Mouse (Mus musculus) brown adipose tissue, adult 24 weeks (tissue): ENCODE data around the gene Zfhx3. TPM values are rescaled to one million over a fixed set of nuclear protein-coding genes. Genes with fewer than 3 reads are reported as not detected.

Experiments
- H3K27ac ChIP-seq: fragments of 200-500 bp; replicated peaks from 2 replicates; pipeline ENCODE4 v1.5.1; 2012; ENCODE audit warnings: low read depth, mild to moderate bottlenecking, low read length
- H3K4me1 ChIP-seq: fragments of 200-500 bp; 2 replicates; pipeline ENCODE4 v1.6.1; 2012; ENCODE audit warnings: low read length, mixed read lengths; ENCODE audit not compliant: control insufficient read depth, insufficient read depth, insufficient read length
- H3K4me3 ChIP-seq: fragments of 200-500 bp; 2 replicates; pipeline ENCODE4 v1.5.1; 2012; ENCODE audit warnings: low read depth, mild to moderate bottlenecking, low read length, moderate library complexity; ENCODE audit not compliant: insufficient read depth
- polyA plus RNA-seq: library from polyadenylated mRNA; stranded (reverse); fragments of >200 nt; gene quantifications from 2 replicates; pipeline ENCODE4 v1.2.4, GENCODE M21; 2012; ENCODE audit not compliant: missing spikeins, insufficient read depth, insufficient read length

The Zfhx3 gene
- polyA plus RNA-seq, 1 experiment: 5.2 TPM

DNA sequence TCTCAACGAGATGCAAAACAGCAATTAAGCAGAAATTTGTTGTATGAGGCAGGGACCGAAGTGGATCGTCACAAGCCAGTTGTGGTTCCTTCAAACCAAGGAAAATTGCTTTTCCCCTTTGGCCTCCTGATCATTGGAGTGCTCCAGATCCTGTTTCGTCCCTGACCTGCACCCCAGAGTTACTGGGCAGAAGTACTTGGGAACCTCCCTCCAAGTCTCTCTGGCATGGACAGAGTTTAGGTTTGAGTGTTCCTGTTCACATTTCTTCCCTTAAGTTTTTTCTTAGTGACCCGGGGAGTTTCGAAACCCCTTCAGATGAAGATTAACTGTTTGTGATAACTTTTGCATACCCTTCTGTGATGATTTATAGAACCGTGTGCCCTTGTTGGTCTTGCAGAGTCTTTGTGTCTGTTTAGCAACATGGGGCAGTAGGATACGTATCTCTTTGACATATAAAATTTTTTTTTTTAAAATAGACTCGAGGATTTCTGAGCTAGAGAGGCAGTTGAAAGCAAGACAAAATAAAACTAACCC lies 788.5 kb downstream of the Zfhx3 start:
- H3K4me1 ChIP-seq: peaks cover 24% of the 10 kb centered on the region
- H3K27ac ChIP-seq: no peak overlapping the region
- H3K4me3 ChIP-seq: no peak overlapping the region

GRCm38 (mm10) chr8:108732500-108732899 lies 790.1 kb downstream of the Zfhx3 start:
- Histone ChIP-seq H3K27ac (no peak overlapping the region), H3K4me1 (peaks cover 34% of the 10 kb centered on the region), H3K4me3 (no peak overlapping the region)

DNA sequence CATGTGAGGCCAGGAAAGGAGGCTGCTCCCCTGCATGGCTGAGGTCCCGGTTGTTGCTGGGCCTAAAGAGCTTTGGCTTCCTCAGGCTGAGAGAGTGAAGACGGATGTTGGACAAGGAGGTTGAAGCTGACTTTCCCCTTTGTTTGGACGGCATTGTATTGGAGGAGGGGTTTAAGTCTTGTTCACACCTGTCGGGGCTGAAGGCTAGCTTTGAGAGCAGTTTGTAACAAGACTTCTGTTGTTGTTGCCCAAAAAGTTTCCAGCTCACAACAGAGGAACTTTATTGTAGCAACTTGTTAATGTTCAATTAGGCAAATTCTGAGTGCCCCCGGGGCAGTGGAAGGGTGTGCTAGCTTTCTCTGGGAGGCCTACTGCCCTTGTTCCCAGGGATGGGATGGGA lies 790.9 kb downstream of the Zfhx3 start:
- H3K4me3 ChIP-seq: no peak overlapping the region
- H3K4me1 ChIP-seq: peaks cover 39% of the 10 kb centered on the region
- no peak overlapping the region for H3K27ac ChIP-seq

GRCm38 (mm10) chr8:108736442-108736841 lies 794.0 kb downstream of the Zfhx3 start:
- Histone ChIP-seq H3K4me1 (peaks cover 23% of the 10 kb centered on the region), H3K4me3 (no peak overlapping the region), H3K27ac (no peak overlapping the region)

GRCm38 (mm10) chr8:108738179-108738578 lies 795.7 kb downstream of the Zfhx3 start:
- Histone ChIP-seq H3K4me1 (peaks cover 22% of the 10 kb centered on the region), H3K4me3 (no peak overlapping the region), H3K27ac (no peak overlapping the region)

DNA sequence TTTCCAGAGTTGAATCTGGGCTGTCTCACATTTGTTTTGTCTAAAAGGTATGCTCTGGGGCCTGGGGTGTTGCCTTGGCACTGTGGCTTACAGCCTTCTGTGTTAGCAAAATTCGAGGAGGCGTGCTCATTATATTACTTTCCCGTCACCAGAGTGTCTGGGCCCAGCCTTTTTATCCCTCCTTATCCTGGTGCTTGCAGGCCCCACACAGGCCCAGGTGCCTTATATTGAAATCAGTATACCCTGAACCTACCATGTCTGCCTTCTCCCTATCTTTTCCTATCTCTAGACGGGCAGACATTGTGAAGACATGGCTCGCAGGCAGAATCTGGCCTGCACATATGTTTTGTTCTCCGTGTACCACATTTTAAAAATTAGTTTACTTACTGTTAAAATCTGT lies 797.1 kb downstream of the Zfhx3 start:
- Histone ChIP-seq H3K27ac (no peak overlapping the region), H3K4me1 (peaks cover 22% of the 10 kb centered on the region), H3K4me3 (no peak overlapping the region)

DNA sequence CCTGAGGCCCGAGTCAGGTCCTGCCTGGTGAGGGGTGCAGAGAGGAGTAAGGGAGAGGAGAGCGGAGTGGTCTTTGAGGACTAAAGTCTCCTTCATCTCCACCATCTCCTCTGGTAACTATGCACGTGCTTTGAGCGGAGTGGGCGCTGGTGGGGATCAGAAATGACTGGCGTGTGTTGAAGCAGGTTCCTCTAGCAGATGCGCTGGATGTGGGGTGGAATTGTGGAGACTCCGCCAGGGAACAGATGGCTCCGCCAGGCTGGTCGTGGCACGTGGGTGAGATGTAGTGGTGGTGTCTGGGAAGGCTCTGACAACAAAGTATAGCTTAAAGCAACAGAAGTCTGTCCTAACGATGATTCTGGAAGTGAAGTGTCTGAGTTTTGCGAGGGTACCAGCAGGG lies 798.0 kb downstream of the Zfhx3 start:
- Histone ChIP-seq H3K4me3 (no peak overlapping the region), H3K4me1 (peaks cover 21% of the 10 kb centered on the region), H3K27ac (no peak overlapping the region)

DNA sequence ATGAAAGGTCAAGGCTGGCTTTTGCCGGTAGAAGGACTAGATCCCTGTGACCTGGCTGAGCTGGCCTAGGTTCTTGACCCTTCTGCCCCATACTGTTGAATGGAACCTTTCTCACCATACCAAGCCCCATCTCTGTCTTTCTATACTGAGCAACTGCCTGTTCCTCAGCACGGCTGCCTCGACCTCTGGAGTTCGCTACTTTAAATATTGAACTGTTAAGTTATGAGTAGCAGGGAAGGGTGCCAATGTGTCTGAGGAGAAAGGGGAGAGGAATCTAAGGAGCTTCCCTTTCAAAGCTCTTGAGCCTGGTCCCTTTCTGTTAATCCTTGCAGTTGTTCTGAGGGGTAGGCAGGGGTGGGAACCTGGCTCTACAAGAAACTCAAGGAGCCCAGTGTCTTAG lies 799.2 kb downstream of the Zfhx3 start:
- Histone ChIP-seq H3K4me1 (peaks cover 15% of the 10 kb centered on the region), H3K27ac (no peak overlapping the region), H3K4me3 (no peak overlapping the region)

GRCm38 (mm10) chr8:108742465-108742864 lies 800.0 kb downstream of the Zfhx3 start:
- peaks cover 10% of the 10 kb centered on the region for H3K4me1 ChIP-seq
- no peak overlapping the region for H3K4me3 ChIP-seq
- H3K27ac ChIP-seq: no peak overlapping the region

DNA sequence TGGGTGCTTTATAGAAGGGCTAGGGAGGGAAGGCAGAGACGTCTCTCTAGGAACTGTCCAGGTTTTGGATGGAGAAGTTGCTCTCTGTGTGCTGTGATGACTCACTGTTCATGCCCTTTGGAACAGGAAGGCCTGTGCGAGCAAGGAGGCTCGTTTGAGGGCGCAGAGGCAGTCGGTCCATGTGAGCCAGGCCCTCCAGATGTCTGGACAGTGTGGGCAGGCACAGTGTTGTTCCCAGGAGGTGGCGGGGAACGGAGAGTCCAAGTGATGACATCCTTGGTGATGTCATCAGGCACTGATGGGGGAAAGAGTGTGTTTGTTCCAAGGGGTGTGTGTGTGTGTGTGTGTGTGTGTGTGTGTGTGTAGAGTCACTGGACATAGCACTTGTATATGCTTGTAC lies 800.8 kb downstream of the Zfhx3 start:
- Histone ChIP-seq H3K4me1 (peaks cover 8% of the 10 kb centered on the region; the same call in 1 of the 2 replicates), H3K4me3 (no peak overlapping the region), H3K27ac (no peak overlapping the region)

- Histone ChIP-seq H3K4me3 (no peak overlapping the region), H3K27ac (no peak overlapping the region), H3K4me1 (peaks cover 8% of the 10 kb centered on the region; the same call in 1 of the 2 replicates)
Observed at GRCm38 (mm10) chr8:108745551-108745950, 803.1 kb downstream of the Zfhx3 start.

GRCm38 (mm10) chr8:108748095-108748494 lies 805.7 kb downstream of the Zfhx3 start:
- Histone ChIP-seq H3K27ac (no peak overlapping the region; the same call in 1 of the 2 replicates), H3K4me3 (no peak overlapping the region), H3K4me1 (peaks cover 5% of the 10 kb centered on the region)

GRCm38 (mm10) chr8:108748851-108749376 lies 806.5 kb downstream of the Zfhx3 start:
- H3K27ac ChIP-seq: peak overlapping the region; percentile 48; the same call in 1 of the 2 replicates
- H3K4me3 ChIP-seq: no peak overlapping the region
- H3K4me1 ChIP-seq: peaks cover 5% of the 10 kb centered on the region

DNA sequence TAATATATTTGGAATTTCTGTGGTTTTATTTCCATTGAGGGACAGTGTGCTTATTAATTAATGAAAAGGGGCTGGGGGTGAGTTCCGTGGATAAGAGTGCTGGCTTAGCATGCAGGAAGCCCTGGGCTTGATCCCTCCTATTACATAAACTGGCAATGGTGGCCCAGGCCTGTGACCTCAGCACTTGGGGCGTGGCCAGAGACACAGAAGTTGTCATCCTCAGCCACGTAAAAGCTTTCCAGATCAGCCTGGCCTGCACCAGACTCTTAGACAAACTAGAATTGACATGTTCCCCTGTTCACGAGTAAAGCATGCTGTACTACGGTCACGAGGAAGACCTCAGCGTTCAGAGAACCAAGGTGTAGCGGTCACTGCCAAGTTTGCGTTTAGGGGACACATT lies 808.4 kb downstream of the Zfhx3 start:
- Histone ChIP-seq H3K4me3 (no peak overlapping the region), H3K27ac (no peak overlapping the region), H3K4me1 (peaks cover 9% of the 10 kb centered on the region)

- H3K4me1 ChIP-seq: peaks cover 7% of the 10 kb centered on the region
- no peak overlapping the region for H3K27ac ChIP-seq
- no peak overlapping the region for H3K4me3 ChIP-seq
Observed at GRCm38 (mm10) chr8:108754556-108754955, 812.1 kb downstream of the Zfhx3 start.
